Mouse (Mus musculus) hindbrain, embryonic 11.5 days (tissue): Measurements from ENCODE around the gene Hoxa7. TPM values are rescaled to one million over a fixed set of nuclear protein-coding genes. Genes with fewer than 3 reads are reported as not detected.

Experiments used
- ATAC-seq: fragments of 200-750 bp; cut with Nextera tagmentation; 2 replicates; pipeline ENCODE4 v1.8.0; 2017; ENCODE audit warnings: mild to moderate bottlenecking, moderate TSS enrichment, moderate library complexity; ENCODE audit not compliant: low FRiP score
- DNase-seq: peaks from one replicate; pipeline ENCODE4 v3.0.0-alpha.2; 2015; ENCODE audit warnings: low spot score
- H3K27ac ChIP-seq: fragments of 300-500 bp; sonication (generic); 2 replicates; pipeline ENCODE4 v1.5.1; 2014; ENCODE audit warnings: mild to moderate bottlenecking, low read depth, low read length
- H3K27me3 ChIP-seq: fragments of 300-500 bp; sonication (generic); 2 replicates; pipeline ENCODE4 v1.6.1; 2014; ENCODE audit warnings: mild to moderate bottlenecking, low read length, moderate library complexity, mixed read lengths; ENCODE audit not compliant: control insufficient read depth, insufficient read depth
- H3K36me3 ChIP-seq: fragments of 300-500 bp; sonication (generic); 2 replicates; pipeline ENCODE4 v1.6.1; 2014; ENCODE audit warnings: mild to moderate bottlenecking, low read length, moderate library complexity, mixed read lengths; ENCODE audit not compliant: control insufficient read depth, insufficient read depth
- H3K4me1 ChIP-seq: fragments of 300-500 bp; sonication (generic); replicated peaks from 2 replicates; pipeline ENCODE4 v1.6.1; 2014; ENCODE audit warnings: low read length, mixed read lengths; ENCODE audit not compliant: control insufficient read depth, insufficient read depth
- H3K4me2 ChIP-seq: fragments of 300-500 bp; sonication (generic); replicated peaks from 2 replicates; pipeline ENCODE4 v1.6.1; 2014; ENCODE audit warnings: mild to moderate bottlenecking, low read depth, low read length
- H3K4me3 ChIP-seq: fragments of 300-500 bp; sonication (generic); 2 replicates; pipeline ENCODE4 v1.5.1; 2014; ENCODE audit warnings: low read depth, low read length
- H3K9ac ChIP-seq: fragments of 300-500 bp; sonication (generic); 2 replicates; pipeline ENCODE4 v1.6.1; 2014; ENCODE audit warnings: low read depth, low read length
- H3K9me3 ChIP-seq: fragments of 300-500 bp; sonication (generic); 2 replicates; pipeline ENCODE4 v1.6.1; 2016; ENCODE audit warnings: low read length; ENCODE audit not compliant: control insufficient read depth
- WGBS: fragments of 180-500 bp; shearing (Covaris S2); extraction: QIAGEN DNeasy Blood & Tissue Kit; methylation state at CpG from one replicate; pipeline ENCODE4 v1.1.7; 2014; 5-methylcytosine and 5-hydroxymethylcytosine counted together
- polyA plus RNA-seq: library from polyadenylated mRNA; unstranded; fragments of >200 nt; fragmentation: Nextera tagmentation; extraction: Ambion mirVana; gene quantifications from 2 replicates; pipeline ENCODE4 v1.2.1, GENCODE M21; 2014

Hoxa7 gene
- polyA plus RNA-seq, 1 experiment from 2014 or later: 0.34 TPM

DNA sequence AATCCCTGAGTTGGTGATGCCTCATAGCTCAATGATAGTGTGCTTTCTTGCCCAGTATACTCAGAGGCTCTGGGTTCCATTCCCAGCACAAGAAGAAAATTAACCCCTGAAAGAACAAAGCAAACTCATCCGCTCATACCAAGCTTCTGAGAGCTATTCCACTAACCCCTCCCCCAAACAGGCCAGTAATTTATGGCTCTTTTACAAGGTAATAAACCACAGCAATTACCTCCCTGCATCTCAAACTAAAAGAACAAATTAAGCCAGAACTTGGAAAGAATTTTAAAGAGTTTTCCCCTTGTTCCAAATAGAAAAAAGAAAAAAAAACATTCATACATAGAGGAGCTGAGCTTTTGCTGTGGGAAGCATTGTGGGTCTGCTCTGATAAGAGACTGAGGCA, 38.9 kb downstream of the Hoxa7 start:
- Histone ChIP-seq H3K9ac (no peak overlapping the region; the same call in 1 of the 2 replicates), H3K27ac (peak overlapping the region; percentile 84), H3K4me1 (peaks cover 2% of the 10 kb centered on the region; the same call in 1 of the 2 replicates), H3K4me3 (no peak overlapping the region), H3K27me3 (peaks cover 85% of the 10 kb centered on the region), H3K9me3 (no peaks in the 10 kb centered on the region), H3K36me3 (no peaks in the 10 kb centered on the region), H3K4me2 (peak overlapping the region; percentile 40; the same call in 1 of the 2 replicates)
- WGBS: 17% methylated on average over 1 of the region's 1 CpGs
- DNase-seq (no peak), ATAC-seq (no peak)

DNA sequence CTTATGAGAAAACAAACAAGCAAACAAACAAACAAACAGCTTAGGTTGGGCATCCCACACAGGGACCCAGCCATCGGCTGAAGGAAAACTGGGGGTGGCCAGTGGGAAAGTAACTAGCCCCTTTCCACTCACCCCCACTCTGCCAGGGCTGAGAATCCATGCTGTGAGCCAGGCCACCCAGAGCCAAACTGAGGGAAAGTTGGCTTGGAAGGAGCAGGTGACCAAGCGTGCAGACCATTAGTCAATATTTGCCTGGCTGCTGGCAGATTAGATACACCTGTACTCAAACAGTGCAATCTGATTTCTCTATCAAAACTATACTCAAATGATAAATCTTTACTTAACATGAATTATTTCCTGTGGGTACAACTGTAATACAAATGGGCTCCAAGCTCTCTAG, 39.6 kb downstream of the Hoxa7 start:
- DNase-seq (no peak), ATAC-seq (no peak)
- Histone ChIP-seq H3K4me3 (peak overlapping the region; percentile 10; the same call in 1 of the 2 replicates), H3K9me3 (no peaks in the 10 kb centered on the region), H3K36me3 (no peaks in the 10 kb centered on the region), H3K27me3 (peaks cover 87% of the 10 kb centered on the region), H3K4me1 (peaks cover 2% of the 10 kb centered on the region; the same call in 1 of the 2 replicates), H3K9ac (no peak overlapping the region), H3K4me2 (peak overlapping the region; percentile 55; the same call in 1 of the 2 replicates), H3K27ac (0 out of 2 replicates have a peak overlapping the region, but pooled peaks have one; percentile 7)
- WGBS: 30% methylated on average over 2 of the region's 2 CpGs

DNA sequence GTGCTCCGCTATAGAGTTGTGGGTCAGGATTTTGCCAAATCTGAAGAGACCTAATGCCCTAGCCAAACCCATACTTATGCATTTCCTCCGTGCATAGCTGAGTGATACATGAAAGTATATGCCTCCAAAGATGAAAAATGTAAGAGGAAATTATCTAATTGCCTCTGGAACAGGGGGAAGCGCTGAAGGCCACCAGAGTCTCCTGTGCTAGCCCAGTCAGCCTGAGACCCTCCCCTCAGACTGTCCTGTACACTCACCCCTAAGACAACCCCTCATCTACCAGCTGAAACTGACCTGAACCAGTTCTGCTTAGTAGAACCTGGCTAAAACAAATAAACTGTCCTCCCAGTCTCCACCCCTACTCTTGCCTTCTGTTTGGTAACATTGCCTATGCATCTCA, 40.9 kb downstream of the Hoxa7 start:
- Histone ChIP-seq H3K9me3 (no peaks in the 10 kb centered on the region), H3K9ac (peak overlapping the region; percentile 97), H3K36me3 (no peaks in the 10 kb centered on the region), H3K4me1 (peaks cover 2% of the 10 kb centered on the region; the same call in 1 of the 2 replicates), H3K27ac (peak overlapping the region; percentile 99), H3K4me3 (peak overlapping the region; percentile 76), H3K4me2 (peak overlapping the region; percentile 55), H3K27me3 (peaks cover 77% of the 10 kb centered on the region)
- WGBS: 11% methylated on average over 3 of the region's 3 CpGs
- no peak for ATAC-seq
- DNase-seq: no peak

DNA sequence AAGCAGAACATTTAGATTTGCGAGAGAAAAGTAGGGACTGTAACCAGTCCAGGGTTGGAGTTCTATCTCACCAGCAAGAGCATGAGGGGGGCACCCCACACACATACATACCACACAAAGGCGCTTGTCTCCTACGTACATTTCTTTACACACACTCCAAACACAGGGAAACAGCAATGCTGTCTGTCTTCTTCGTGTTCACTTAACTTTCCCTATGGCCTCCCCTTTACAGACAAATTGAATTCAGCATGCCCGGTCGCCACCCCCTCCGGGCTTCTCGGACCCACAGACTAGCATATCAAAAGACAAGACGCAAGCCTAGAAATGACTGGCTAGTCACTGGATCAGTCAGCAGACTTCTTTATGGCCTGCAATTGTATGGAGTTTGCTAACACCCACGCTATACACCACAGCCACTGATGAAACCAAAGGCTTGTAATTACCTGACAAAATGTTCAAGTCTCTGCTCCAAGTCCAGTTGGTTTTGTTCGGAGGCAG, 41.4 kb downstream of the Hoxa7 start:
- WGBS: under 1% methylated on average over 11 of the region's 11 CpGs
- peak overlapping the region; percentile 97 for H3K9ac ChIP-seq
- H3K9me3 ChIP-seq: no peaks in the 10 kb centered on the region
- no peaks in the 10 kb centered on the region for H3K36me3 ChIP-seq
- peaks cover 2% of the 10 kb centered on the region; the same call in 1 of the 2 replicates for H3K4me1 ChIP-seq
- H3K4me3 ChIP-seq: peak overlapping the region; percentile 76
- H3K4me2 ChIP-seq: peak overlapping the region; percentile 55
- DNase-seq: no peak
- H3K27ac ChIP-seq: peak overlapping the region; percentile 99
- ATAC-seq: no peak
- peaks cover 78% of the 10 kb centered on the region for H3K27me3 ChIP-seq

DNA sequence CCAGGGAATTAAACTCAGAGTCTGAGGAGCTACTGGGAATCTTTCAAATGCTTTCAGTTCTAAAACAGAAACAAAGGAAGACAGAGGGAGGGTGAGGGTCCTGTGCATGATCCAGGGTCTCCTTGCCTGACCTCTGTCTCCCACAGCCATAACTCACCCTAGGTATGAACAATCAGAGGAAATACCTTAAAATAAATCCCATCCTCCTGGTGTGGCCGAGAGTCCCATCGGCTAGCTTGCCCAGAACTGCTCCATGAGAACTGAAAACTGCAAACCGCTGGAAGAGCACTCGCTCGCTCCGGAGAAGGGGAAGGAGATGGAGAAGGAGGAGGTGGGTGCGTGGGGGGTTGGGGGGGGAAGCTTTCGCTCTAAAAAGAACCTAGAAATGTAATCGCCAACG, 42.0 kb downstream of the Hoxa7 start:
- peak overlapping the region; percentile 55 for H3K4me2 ChIP-seq
- under 1% methylated on average over 10 of the region's 10 CpGs for WGBS
- peak overlapping the region; percentile 97 for H3K9ac ChIP-seq
- no peak for DNase-seq
- H3K27ac ChIP-seq: peak overlapping the region; percentile 99
- no peak for ATAC-seq
- H3K4me3 ChIP-seq: peak overlapping the region; percentile 76
- no peaks in the 10 kb centered on the region for H3K36me3 ChIP-seq
- H3K27me3 ChIP-seq: peaks cover 80% of the 10 kb centered on the region
- peaks cover 1% of the 10 kb centered on the region; the same call in 1 of the 2 replicates for H3K4me1 ChIP-seq
- H3K9me3 ChIP-seq: no peaks in the 10 kb centered on the region

DNA sequence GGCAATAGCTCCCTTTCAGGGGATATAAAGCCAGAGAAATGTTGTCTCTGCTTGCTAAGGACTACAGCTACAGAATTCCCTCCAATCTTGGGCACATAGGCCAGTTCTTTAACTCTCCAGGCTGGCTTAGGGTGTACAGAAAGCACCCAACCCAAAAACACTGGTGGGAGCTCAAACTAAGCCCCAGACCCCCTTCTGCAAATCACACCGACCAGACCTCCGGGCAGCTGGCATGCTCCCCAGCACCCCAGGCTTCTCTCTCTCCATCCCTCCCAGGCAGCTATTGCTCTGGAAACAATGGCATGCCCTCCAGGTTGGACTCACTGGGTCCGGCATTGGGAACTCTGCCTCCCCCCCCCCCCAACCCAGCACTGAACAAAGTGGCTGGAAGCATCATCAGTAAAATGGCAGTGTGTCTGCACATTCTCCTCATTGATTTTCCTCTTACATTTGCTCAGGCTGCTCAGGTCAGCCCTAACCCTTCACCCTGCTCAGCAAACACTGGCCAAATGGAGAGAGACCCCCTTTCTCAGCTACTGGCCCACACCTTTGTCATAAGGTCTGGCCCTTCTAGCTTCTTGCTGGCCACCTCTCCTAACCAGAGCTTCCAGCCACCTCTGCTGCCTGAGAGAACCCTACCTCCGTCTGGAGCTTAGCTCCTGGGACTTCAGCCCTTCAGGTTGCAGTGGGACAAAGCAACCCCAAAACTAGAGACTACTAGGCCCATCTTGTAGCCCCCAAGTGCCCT, 42.6 kb downstream of the Hoxa7 start:
- H3K4me1 ChIP-seq: no peaks in the 10 kb centered on the region
- WGBS: 1% methylated on average over 4 of the region's 4 CpGs
- H3K9me3 ChIP-seq: no peaks in the 10 kb centered on the region
- peak overlapping the region; percentile 97 for H3K9ac ChIP-seq
- ATAC-seq: no peak
- H3K4me3 ChIP-seq: peak overlapping the region; percentile 76
- H3K27ac ChIP-seq: peak overlapping the region; percentile 99
- DNase-seq: peak; percentile 58
- peak overlapping the region; percentile 55 for H3K4me2 ChIP-seq
- H3K36me3 ChIP-seq: no peaks in the 10 kb centered on the region
- peaks cover 74% of the 10 kb centered on the region for H3K27me3 ChIP-seq

DNA sequence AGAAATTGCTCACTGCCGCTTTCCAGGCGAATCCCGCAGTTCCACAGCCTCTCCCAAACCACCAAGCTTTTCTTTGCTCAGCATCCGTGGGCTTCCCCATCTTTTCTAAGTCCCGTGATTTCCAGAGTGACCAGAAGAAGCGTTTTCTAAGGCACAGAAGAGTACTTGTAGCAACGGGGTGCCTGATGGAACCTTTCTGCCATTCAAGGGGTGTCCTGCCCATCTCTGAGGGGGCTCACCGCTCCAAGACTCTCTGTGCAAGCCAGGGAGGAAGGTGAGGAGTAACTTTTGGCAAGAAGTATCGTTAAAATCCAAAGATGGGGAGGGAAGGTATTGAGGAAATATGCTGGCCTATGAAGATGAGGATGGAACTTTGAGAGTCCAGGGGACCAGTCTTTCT, 43.8 kb downstream of the Hoxa7 start:
- Histone ChIP-seq H3K36me3 (no peaks in the 10 kb centered on the region), H3K27me3 (peaks cover 71% of the 10 kb centered on the region), H3K9me3 (no peaks in the 10 kb centered on the region), H3K9ac (peak overlapping the region; percentile 97), H3K27ac (peak overlapping the region; percentile 99), H3K4me2 (peak overlapping the region; percentile 55), H3K4me3 (peak overlapping the region; percentile 76), H3K4me1 (0 out of 2 replicates have a peak, but pooled peaks cover 2% of the 10 kb centered on the region)
- DNase-seq (peak; percentile 69), ATAC-seq (no peak)
- WGBS: 0% methylated on average over 9 of the region's 9 CpGs

DNA sequence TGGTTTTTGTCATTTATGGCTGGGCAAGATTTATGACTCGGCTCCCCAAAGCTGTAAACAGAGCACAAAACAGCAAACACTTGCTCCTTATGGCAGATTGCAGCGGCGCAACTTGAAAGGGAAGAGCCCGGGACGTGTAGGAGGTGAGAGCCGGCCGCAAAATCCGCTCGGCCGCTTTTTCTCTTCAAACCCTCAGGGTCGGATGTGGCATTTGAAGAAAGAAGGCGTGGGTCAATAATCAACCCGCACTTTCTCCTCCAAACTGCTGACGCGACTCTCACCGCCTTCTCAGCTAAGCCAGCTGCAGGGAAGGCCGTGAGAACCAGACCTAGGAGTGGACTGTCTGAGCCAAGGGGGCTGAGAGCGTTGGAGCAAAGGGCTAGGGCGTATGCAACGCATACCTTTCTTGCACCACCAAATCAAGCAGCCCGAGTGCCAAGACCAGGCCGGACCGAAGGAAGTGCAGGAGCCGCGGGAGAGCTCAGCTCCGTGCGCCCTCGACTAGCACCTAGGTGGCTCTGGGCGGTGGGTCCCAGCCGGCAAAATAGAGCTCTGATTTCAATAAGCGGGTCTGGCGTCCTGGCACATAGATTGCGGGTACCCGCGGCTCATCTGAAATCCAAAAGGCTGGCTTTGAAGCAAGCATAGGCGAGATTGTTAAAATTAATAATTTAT, 44.5 kb downstream of the Hoxa7 start, which contains the start of gene 5730596B20Rik:
Gene 5730596B20Rik (plus strand): TSS at position 438 of the 675 bp plus-strand sequence.
- DNase-seq: peak; percentile 76
- Histone ChIP-seq H3K4me1 (0 out of 2 replicates have a peak, but pooled peaks cover 3% of the 10 kb centered on the region), H3K27me3 (peaks cover 69% of the 10 kb centered on the region), H3K36me3 (no peaks in the 10 kb centered on the region), H3K4me3 (peak within 1 kb of the TSS; percentile 76), H3K4me2 (peak within 1 kb of the TSS; percentile 55), H3K9ac (peak within 1 kb of the TSS; percentile 97), H3K27ac (peak within 1 kb of the TSS; percentile 99), H3K9me3 (no peaks in the 10 kb centered on the region)
- no peak for ATAC-seq
- WGBS: under 1% methylated on average over 36 of the region's 36 CpGs
